Mouse (Mus musculus) liver, embryonic 11.5 days (tissue): ENCODE measurements around the gene Dpm1. TPM values are rescaled to one million over a fixed set of nuclear protein-coding genes. Genes with fewer than 3 reads are reported as not detected.
A peak's percentile ranks its signal among the peaks of the same experiment; 100 is the strongest.

Source experiments
- ATAC-seq: fragments of 200-750 bp; cut with Nextera tagmentation; replicated peaks from 2 replicates; pipeline ENCODE4 v1.8.0; 2017; ENCODE audit warnings: moderate number of reproducible peaks, mild to moderate bottlenecking, moderate TSS enrichment, moderate library complexity; ENCODE audit not compliant: low FRiP score
- DNase-seq: peaks from one replicate; pipeline ENCODE4 v3.0.0-alpha.2; 2017; ENCODE audit warnings: low spot score
- H3K27ac ChIP-seq: fragments of 300-500 bp; sonication (generic); 2 replicates; pipeline ENCODE4 v1.5.1; 2014; ENCODE audit warnings: mild to moderate bottlenecking, low read depth, low read length, control low read depth
- H3K27me3 ChIP-seq: fragments of 300-500 bp; sonication (generic); replicated peaks from 2 replicates; pipeline ENCODE4 v1.6.1; 2014; ENCODE audit warnings: low read length, mixed read lengths; ENCODE audit not compliant: control insufficient read depth, insufficient read depth
- H3K36me3 ChIP-seq: fragments of 300-500 bp; sonication (generic); 2 replicates; pipeline ENCODE4 v1.6.1; 2014; ENCODE audit warnings: mild to moderate bottlenecking, low read length, moderate library complexity, mixed read lengths; ENCODE audit not compliant: control insufficient read depth, insufficient read depth
- H3K4me1 ChIP-seq: fragments of 300-500 bp; sonication (generic); replicated peaks from 2 replicates; pipeline ENCODE4 v1.6.1; 2014; ENCODE audit warnings: low read length, mixed read lengths; ENCODE audit not compliant: control insufficient read depth, insufficient read depth
- H3K4me2 ChIP-seq: fragments of 300-500 bp; sonication (generic); 2 replicates; pipeline ENCODE4 v1.6.1; 2014; ENCODE audit warnings: mild to moderate bottlenecking, control low read depth, moderate library complexity
- H3K4me3 ChIP-seq: fragments of 300-500 bp; sonication (generic); 2 replicates; pipeline ENCODE4 v1.5.1; 2014; ENCODE audit warnings: low read depth, low read length, control low read depth
- H3K9ac ChIP-seq: fragments of 300-500 bp; sonication (generic); 2 replicates; pipeline ENCODE4 v1.6.1; 2014; ENCODE audit warnings: low read depth, low read length, control low read depth
- H3K9me3 ChIP-seq: fragments of 300-500 bp; sonication (generic); 2 replicates; pipeline ENCODE4 v1.6.1; 2016; ENCODE audit warnings: low read length, inconsistent platforms, mixed read lengths; ENCODE audit not compliant: control insufficient read depth
- WGBS: fragments of 180-500 bp; shearing (Covaris S2); extraction: QIAGEN DNeasy Blood & Tissue Kit; methylation state at CpG from one replicate; pipeline ENCODE4 v1.1.7; 2014; 5-methylcytosine and 5-hydroxymethylcytosine counted together
- polyA plus RNA-seq: library from polyadenylated mRNA; unstranded; fragments of >200 nt; fragmentation: Nextera tagmentation; extraction: Ambion mirVana; gene quantifications from 2 replicates; pipeline ENCODE4 v1.2.1, GENCODE M21; 2014

Dpm1 gene
- polyA plus RNA-seq, 1 experiment from 2014 or later = 106 TPM

DNA sequence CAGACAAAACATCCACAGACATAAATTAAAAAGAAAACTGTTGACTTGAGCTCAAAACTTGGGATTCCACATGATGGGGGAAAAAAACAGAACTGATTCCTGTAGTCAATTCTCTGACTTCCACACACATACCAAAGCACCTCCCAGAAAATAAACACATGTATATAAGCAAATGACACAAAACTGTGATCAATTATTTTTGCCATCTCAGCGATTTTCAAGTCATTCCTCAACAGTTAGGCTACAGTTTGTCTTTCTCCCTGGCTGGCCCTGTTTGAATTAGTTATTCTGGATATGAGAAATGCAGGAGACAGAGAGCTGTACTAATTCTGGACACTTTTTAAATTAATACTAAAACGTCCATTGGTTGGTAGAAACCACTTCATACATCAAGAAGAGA lies 36.7 kb downstream of the Dpm1 start:
- Histone ChIP-seq H3K4me1 (peaks cover 28% of the 10 kb centered on the region), H3K36me3 (peaks cover 10% of the 10 kb centered on the region; the same call in 1 of the 2 replicates), H3K9ac (no peak overlapping the region), H3K27ac (no peak overlapping the region), H3K27me3 (no peaks in the 10 kb centered on the region), H3K4me2 (no peak overlapping the region), H3K4me3 (no peak overlapping the region), H3K9me3 (no peaks in the 10 kb centered on the region)
- 68% methylated on average over 2 of the region's 2 CpGs for WGBS
- no peak for DNase-seq
- ATAC-seq = no peak

- Histone ChIP-seq H3K27me3 (no peaks in the 10 kb centered on the region), H3K4me3 (no peak overlapping the region), H3K9me3 (no peaks in the 10 kb centered on the region), H3K4me2 (no peak overlapping the region), H3K27ac (no peak overlapping the region), H3K4me1 (peaks cover 24% of the 10 kb centered on the region), H3K9ac (no peak overlapping the region), H3K36me3 (peaks cover 12% of the 10 kb centered on the region)
- 85% methylated on average over 2 of the region's 2 CpGs for WGBS
- DNase-seq = no peak
- no peak for ATAC-seq
Measured at GRCm38 (mm10) chr2:168191856-168192255, 38.5 kb downstream of the Dpm1 start.

DNA sequence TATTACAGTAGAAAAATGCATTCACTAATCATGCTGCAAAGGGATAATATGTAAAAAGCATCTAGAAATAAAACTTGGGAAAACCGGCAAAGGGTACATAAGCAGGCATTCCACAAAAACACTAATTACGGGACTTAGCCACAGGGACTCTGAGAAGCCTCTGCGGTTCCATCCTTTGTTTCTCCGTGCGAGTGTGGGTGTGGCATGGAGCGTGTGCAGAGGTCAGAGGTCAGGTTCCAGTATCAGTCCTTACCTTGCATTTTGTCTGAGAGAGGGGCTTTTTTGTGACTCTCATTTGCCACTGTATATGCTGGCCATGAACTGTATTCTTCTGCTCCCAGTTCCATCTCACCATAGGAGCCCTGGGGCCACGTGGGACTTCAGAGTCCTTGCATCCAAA lies 54.4 kb downstream of the Dpm1 start:
- H3K27ac ChIP-seq = no peak overlapping the region
- H3K36me3 ChIP-seq = peaks cover 8% of the 10 kb centered on the region
- no peak overlapping the region for H3K4me3 ChIP-seq
- ATAC-seq (no peak), DNase-seq (no peak)
- WGBS = 70% methylated on average over 7 of the region's 7 CpGs
- no peak overlapping the region for H3K9ac ChIP-seq
- H3K27me3 ChIP-seq = no peaks in the 10 kb centered on the region
- no peak overlapping the region for H3K4me2 ChIP-seq
- H3K9me3 ChIP-seq = no peaks in the 10 kb centered on the region
- 0 out of 2 replicates have a peak, but pooled peaks cover 4% of the 10 kb centered on the region for H3K4me1 ChIP-seq

GRCm38 (mm10) chr2:168170167-168170685 lies 60.2 kb downstream of the Dpm1 start:
- WGBS = 3% methylated on average over 13 of the region's 13 CpGs
- peaks cover 39% of the 10 kb centered on the region for H3K4me1 ChIP-seq
- peak; percentile 94 for ATAC-seq

GRCm38 (mm10) chr2:168169800-168170113 lies 60.6 kb downstream of the Dpm1 start:
- peak overlapping the region; percentile 69 for H3K4me2 ChIP-seq
- no peaks in the 10 kb centered on the region for H3K36me3 ChIP-seq
- 12% methylated on average over 9 of the region's 9 CpGs for WGBS
- ATAC-seq (peak; percentile 10; the same call in 1 of the 2 replicates), DNase-seq (no peak)
- H3K9ac ChIP-seq = peak overlapping the region; percentile 61
- H3K4me3 ChIP-seq = peak overlapping the region; percentile 39
- peak overlapping the region; percentile 82 for H3K27ac ChIP-seq
- peaks cover 39% of the 10 kb centered on the region for H3K4me1 ChIP-seq
- H3K9me3 ChIP-seq = no peaks in the 10 kb centered on the region
- H3K27me3 ChIP-seq = no peaks in the 10 kb centered on the region

More at GRCm38 (mm10) chr2:168170167-168170685, 60.2 kb downstream of the Dpm1 start:
- no peaks in the 10 kb centered on the region for H3K9me3 ChIP-seq
- H3K9ac ChIP-seq = peak overlapping the region; percentile 61
- no peak for DNase-seq
- H3K36me3 ChIP-seq = no peaks in the 10 kb centered on the region
- peak overlapping the region; percentile 69 for H3K4me2 ChIP-seq
- H3K27me3 ChIP-seq = no peaks in the 10 kb centered on the region
- H3K4me3 ChIP-seq = peak overlapping the region; percentile 39
- peak overlapping the region; percentile 82 for H3K27ac ChIP-seq

- peak; percentile 3; the same call in 1 of the 2 replicates for ATAC-seq
- peak overlapping the region; percentile 82 for H3K27ac ChIP-seq
- H3K9me3 ChIP-seq = no peaks in the 10 kb centered on the region
- H3K9ac ChIP-seq = peak overlapping the region; percentile 61
- H3K4me1 ChIP-seq = peaks cover 39% of the 10 kb centered on the region
- H3K4me2 ChIP-seq = peak overlapping the region; percentile 69
- WGBS = 53% methylated on average over 9 of the region's 9 CpGs
- H3K27me3 ChIP-seq = no peaks in the 10 kb centered on the region
- peak overlapping the region; percentile 39 for H3K4me3 ChIP-seq
- DNase-seq = no peak
- H3K36me3 ChIP-seq = no peaks in the 10 kb centered on the region
Measured at GRCm38 (mm10) chr2:168168892-168169799, 61.2 kb downstream of the Dpm1 start.

- Histone ChIP-seq H3K9me3 (no peaks in the 10 kb centered on the region), H3K4me3 (no peak overlapping the region), H3K36me3 (no peaks in the 10 kb centered on the region), H3K27me3 (no peaks in the 10 kb centered on the region), H3K4me1 (peaks cover 39% of the 10 kb centered on the region), H3K27ac (peak overlapping the region; percentile 11; the same call in 1 of the 2 replicates), H3K9ac (no peak overlapping the region), H3K4me2 (no peak overlapping the region)
- no peak for DNase-seq
- no peak for ATAC-seq
- 56% methylated on average over 3 of the region's 3 CpGs for WGBS
Measured at GRCm38 (mm10) chr2:168167781-168168180, 62.6 kb downstream of the Dpm1 start.

DNA sequence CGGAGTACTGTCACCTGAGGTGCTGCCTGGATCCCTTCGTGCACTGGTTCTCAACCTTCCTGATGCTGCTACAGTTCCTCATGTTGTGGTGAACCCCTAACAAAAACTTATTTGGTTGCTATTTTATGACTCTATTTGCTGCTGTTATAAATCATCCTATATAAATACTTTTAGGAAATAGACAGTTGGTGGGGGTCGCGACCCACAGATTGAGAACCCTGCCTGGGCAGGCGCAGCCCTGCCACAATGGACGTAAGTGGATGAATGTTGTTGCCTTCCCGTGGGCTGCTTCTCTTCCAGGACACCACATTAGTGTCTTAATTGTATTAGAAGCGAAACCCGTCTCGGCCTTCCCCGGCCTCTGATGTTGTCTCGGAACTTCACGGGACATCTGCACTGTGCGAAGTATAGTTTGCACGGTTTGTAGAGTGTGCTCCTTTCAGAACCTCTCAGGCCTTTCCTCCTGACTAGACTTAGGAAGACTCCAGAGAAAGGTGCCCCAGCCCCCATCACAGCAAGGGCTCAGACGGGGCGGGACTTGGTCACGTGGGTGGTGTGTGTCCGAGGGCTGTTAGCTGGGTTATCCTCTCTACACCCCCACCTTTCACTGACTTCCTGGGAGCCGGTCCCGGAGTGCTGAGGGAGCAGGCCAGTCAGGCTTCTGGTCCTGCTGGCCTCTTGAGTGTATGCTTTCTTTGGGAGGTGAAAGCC lies 63.5 kb downstream of the Dpm1 start:
- Histone ChIP-seq H3K9ac (no peak overlapping the region), H3K36me3 (no peaks in the 10 kb centered on the region), H3K4me2 (no peak overlapping the region), H3K9me3 (no peaks in the 10 kb centered on the region), H3K4me3 (no peak overlapping the region), H3K27ac (peak overlapping the region; percentile 11), H3K4me1 (peaks cover 41% of the 10 kb centered on the region), H3K27me3 (peaks cover 5% of the 10 kb centered on the region)
- ATAC-seq = no peak
- 54% methylated on average over 21 of the region's 21 CpGs for WGBS
- no peak for DNase-seq
